Mouse (Mus musculus) spleen, postnatal 4 days (tissue): Measurements from ENCODE around the gene Nacad.

Experiments
- DNase-seq, 2 experiments: peaks; one replicate each; pipeline ENCODE4 v3.0.0; 2022; ENCODE audit warnings: low spot score in 2 of 2

Nacad gene

DNA sequence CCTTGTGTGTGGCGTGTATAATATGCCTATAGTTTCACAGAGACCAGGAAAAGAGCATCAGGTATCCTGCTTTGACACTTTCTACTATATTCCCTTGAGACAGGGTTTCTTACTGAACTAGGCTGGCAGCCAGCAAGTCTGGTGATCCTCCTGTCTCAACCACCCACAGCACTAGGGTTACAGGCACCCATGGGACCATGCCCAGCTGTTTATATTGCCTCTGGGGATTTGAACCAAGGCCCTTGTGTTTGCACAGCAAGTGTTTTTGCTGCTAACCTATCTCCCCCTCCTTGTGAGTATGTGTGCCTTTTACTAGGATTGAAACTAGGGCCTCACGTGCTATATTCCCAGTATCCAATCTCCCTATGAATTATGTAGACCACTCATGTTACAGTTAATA lies 24.3 kb downstream of the Nacad start:
- DNase-seq, result peak in 1 of 2 experiments; percentile 66

DNA sequence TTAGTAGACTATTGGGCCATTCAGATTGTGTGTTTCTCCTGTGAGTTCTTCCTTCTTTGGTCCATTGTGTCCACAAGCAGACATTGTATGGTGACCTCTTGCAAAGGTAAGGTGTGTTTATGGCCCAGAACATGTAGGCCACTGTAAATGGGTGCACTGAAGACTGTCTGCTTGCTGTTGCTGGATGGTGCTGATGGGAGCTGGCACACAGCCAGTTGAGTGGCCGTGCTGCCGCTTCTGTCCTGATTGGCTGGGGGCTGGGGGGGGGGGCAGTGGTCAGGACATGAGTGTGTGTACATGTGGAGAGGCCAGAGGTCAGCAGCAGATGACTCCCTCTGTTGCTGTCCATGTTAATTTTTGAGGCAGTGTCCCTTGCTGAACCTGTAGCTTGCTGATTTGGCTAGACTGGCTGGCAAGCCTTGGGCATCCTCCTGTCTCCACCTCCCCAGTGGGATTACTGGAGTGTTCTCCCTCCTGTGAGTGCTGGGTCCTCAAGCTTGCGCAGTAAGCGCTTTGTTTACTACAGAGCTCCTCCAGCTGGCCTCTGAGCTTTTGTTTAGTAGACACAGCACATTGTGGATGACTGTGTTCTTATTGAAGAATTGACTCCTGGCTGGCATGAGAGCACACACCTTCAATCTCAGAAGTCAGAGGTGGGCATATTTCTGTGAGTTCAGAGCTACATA lies 25.6 kb downstream of the Nacad start:
- no peak for DNase-seq

DNA sequence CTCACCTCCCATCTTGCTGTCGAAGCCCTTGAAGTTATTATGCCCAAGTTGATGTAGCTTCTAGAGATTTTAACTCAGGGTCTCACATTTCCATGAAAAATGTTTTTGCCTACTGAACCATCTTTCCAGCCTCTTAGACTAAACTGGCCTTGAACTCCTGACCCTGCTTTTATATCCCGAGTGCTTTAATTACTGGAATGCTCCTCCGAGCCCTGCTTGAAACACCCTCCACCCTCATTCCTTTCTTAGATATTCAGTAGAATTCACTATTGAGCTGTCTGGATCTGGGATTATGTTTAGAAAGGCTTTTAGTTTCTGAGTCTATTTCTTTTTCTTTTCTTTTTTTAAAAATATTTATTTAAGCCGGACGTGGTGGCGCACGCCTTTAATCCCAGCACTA lies 26.5 kb downstream of the Nacad start:
- DNase-seq, result no peak

- DNase-seq, result no peak
Observed at GRCm38 (mm10) chr11:6576151-6576550, 29.7 kb downstream of the Nacad start.

DNA sequence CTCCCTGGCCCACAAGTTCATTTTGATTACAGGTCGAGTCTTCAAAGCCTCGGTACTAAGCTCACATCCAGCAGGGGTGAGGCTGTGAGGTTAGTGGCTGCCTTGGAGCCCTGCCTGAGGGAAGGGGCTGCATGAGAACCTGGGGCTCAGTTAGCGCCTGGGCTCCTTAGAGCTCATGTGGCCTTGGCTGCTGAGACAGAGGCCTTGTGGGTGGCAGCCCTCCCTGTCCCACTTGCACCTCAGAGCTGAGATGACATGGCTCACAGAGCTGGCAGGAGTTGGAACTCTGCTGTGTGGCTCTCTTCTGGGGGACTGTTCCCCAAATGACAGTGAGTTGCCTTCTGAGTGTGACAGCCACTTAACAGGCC lies 36.5 kb downstream of the Nacad start:
- DNase-seq, result no peak

GRCm38 (mm10) chr11:6568584-6569409 lies 37.1 kb downstream of the Nacad start:
- DNase-seq, result no peak

DNA sequence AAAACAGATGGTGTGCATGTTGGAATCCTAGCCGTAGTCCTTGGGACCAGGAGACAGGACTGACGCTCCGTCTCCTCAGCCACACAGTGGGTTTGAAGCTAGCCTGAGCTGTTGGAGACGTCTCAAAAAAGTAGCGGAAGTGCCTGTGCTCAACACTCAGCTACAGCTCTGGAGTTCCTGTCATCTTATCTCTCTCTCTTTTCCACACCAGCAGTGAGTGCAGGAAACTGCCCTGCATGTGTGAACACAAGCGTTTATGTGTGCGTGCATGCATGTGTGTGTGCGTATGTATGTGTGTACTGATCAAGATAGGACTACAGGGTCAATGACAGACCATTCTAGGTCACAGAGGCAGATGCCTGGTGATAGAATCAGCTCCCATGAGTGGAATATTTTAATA lies 37.9 kb downstream of the Nacad start:
- DNase-seq, result no peak

DNA sequence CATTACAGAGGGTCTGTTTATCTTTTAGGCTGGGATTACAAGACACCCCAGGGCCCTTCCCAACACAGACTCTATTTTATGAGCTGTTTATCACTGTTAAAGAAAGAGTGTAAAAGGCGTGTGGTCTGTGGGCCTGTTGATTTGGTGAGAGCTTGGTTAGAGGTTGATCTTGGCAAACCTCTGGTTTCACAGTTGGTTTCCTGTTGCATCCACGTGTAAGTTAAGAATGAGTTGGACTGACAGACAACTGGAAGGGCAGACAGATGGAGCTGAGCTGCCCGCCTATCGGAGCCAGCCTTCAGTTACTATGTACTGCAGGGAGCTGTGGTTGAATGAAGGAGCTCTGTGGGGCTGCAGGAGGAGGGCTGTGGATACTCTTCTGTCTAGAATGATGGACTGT lies 39.4 kb downstream of the Nacad start:
- no peak for DNase-seq

- no peak for DNase-seq
Observed at GRCm38 (mm10) chr11:6563201-6563600, 42.7 kb downstream of the Nacad start.

DNA sequence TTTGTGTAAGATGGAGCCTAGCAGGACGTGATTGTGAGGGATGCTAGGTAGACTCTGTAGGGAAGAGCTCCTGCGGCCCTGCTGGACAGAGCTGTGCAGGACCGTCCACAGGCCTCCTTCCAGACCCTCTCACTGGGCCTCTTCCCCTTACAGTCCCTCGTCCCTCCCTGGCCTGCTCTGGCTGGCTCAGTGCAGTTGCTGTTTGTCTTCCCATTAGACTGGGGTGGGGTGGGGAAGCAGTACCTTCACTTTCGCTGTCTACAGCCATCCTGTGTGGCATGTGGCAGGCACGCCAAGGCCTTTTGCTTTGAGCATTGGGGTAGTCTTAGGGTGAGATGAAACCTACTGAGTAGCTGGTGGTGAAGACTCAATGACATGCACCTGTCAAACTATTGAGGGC lies 43.5 kb downstream of the Nacad start:
- DNase-seq, result peak; percentile 46 to 72

DNA sequence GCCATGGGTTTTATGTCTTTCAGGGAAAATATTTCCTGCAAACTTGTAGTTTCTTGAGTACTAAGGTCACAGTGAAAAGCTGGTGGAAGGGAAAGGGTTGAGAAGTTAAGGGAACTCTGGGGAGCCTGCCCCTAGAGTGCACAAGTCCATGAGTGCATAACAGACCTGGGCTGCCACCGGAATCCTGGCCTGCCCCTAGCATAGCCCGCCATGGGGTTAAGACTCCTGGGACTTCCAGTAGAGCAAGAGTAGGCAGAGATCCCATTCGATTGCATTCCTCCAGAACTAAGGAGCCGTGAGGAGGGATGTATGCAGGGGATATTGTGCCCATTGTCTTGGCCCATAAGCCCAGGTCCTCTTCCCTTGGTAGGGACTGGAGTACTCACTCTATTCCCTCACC lies 44.4 kb downstream of the Nacad start:
- peak in 1 of 2 experiments; percentile 66 for DNase-seq

DNA sequence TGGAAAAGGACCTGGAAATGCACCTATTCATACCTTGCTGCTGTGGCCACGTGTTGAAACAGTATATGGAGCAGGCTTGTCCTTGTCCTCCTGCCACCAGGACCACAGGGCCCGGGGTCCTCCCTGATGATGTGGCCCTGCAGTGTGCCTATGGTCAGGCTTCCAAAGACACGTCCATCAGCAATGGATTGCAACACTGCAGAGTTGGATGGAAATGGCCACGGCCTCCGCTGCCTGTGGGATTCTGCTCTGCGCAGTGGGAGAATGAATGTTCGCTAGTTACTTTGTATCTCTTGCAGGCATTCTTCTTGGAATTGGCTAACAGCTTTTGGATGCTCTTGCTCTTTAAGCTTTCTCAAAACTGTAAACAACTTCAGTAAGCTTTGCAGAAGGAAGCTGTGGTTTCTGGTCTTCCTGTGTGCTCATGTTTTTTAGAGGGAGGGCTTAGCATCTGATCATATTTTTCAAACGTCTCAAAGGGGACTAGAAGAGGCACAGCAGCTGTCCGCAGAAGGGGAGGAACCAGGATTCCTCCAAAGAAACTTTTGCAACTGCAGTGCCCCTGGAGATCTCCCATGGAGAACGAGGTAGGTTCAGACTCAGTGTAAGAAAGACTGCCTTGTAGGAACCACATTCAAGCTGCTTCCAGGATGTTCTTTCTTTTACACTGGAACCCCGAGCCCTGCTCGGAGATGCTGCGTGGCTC lies 45.0 kb downstream of the Nacad start:
- peak in 1 of 2 experiments; percentile 71 for DNase-seq

DNA sequence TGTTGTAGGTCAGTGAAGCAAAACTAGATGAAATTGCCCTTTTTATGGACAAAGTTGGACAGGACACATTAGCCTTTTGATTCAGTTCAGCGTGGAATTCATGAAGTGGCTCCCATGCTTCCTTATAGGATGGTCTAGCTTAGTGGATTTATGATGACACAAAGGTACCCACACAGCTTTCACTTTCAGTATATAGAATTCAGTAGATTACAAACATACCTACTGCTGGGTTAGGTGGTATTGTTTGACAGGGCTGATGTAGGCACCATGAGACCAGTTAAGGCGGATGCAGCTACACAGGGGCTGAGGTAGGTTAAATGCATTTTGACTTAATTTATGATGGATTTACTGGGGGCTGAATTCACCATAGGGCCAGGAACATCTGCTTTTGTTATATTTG lies 45.9 kb downstream of the Nacad start:
- no peak for DNase-seq

DNA sequence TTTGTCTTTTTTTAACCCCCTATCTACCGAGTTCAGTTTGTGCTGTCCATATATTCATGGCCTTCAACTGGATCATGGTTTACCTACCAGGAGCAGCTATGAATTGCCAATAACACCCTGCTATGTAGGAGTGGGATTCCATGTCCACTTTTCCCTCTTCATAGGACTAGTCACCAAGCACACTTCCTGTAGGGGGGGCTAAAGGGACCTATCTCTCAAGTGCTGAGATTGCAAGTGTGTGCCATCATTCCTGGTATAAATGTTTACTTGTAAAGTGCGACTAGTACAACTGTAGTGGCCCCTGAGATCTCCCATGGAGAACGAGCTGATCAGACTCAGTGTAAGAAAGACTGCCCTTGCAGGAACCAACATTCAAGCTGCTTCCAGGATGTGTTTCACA lies 47.6 kb downstream of the Nacad start:
- DNase-seq, result no peak

GRCm38 (mm10) chr11:6550201-6550600 lies 55.7 kb downstream of the Nacad start:
- DNase-seq, result no peak

- no peak for DNase-seq
Observed at GRCm38 (mm10) chr11:6549770-6550169, 56.1 kb downstream of the Nacad start.
